29 mouse cellular contexts compared by ENCODE assay signal in the genomic region with DNA sequence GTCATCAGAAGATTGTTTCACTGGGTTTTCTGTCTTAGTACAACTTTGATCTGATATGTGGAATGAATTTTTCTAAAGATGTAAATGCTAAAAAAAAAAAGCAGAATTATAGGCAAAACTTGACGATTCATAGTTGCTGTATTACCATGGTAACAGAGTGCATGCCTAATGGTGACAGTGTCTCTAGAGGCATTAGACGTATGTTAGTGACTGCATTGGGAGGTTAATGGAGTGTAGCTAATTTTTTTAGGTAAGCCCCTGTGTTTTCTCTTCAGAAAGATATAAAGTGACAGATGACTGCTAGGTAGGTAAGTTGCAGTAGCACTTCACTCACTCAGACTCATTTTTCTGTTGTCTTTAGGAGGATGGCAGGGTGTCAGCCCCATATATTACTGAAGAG. TPM values are rescaled to one million over a fixed set of nuclear protein-coding genes. Genes with fewer than 3 reads are reported as not detected.
DNase-seq lines count a peak whose midpoint lies in the region; ATAC-seq and TF ChIP-seq lines count a peak whose summit lies in the region.
"Had no signal": no experiment of that assay in that cellular context is flagged by ENCODE, and none has a peak within 500 bp of the region (broad histone marks: within the 10 kb centered on the region; RNA-seq: fewer than 3 reads in every experiment).

No protein-coding gene starts in this region.

- no peak overlapping the region for H3K27ac ChIP-seq in forebrain, embryonic 13.5 days
- H3K27ac ChIP-seq in forebrain, embryonic 11.5 days (ENCODE audit: low read depth, low read length) = no peak overlapping the region
- 0 out of 2 replicates have a peak overlapping the region, but pooled peaks have one; percentile 15 for H3K27ac ChIP-seq in left cerebral cortex, adult 2 months
- no peak overlapping the region for H3K27ac ChIP-seq in forebrain, embryonic 16.5 days (ENCODE audit: low read length)
- H3K27ac ChIP-seq: embryonic facial prominence, embryonic 10.5 days; embryonic facial prominence, embryonic 13.5 days; gastrocnemius, adult 2 months; heart, embryonic 15.5 days; hindbrain, embryonic 10.5 days; hindbrain, embryonic 13.5 days; intestine, embryonic 15.5 days had no signal

- DNase-seq in forebrain, embryonic 11.5 days (ENCODE audit: low spot score) = no peak
- DNase-seq in left cerebral cortex, adult 2 months (ENCODE audit: extremely low spot score in 1 of 2, low spot score in 2 of 2) = no peak
- no peak for DNase-seq in left cerebral cortex, adult 8-10 months (ENCODE audit: low spot score in 2 of 2)
- no peak for DNase-seq in gastrocnemius, postnatal 36 days
- DNase-seq: adrenal gland, postnatal 10 days; adrenal gland, postnatal 36 days; cerebellum, adult 11 months; cerebellum, adult 8-10 months; cerebellum, postnatal 10 days; cerebellum, postnatal 36 days; embryo, embryonic 11 days; gastrocnemius, adult 2 months; gastrocnemius, postnatal 14 days; heart, adult 18-20 months; heart, postnatal 10 days; heart, postnatal 36 days; kidney, adult 11 months had no signal

- intact Hi-C loops in left cerebral cortex, adult 2 months (cut with DNase I) = no loop called here
- intact Hi-C loops in gastrocnemius, postnatal 36 days (cut with DNase I) = no loop called here

- H3K9ac ChIP-seq in forebrain, embryonic 13.5 days = no peak overlapping the region
- H3K9ac ChIP-seq in forebrain, embryonic 11.5 days (ENCODE audit: low read length) = no peak overlapping the region
- no peak overlapping the region for H3K9ac ChIP-seq in forebrain, embryonic 16.5 days (replicated peaks; ENCODE audit: low read depth, low read length)
- H3K9ac ChIP-seq: embryonic facial prominence, embryonic 13.5 days; heart, embryonic 12.5 days; heart, embryonic 15.5 days; hindbrain, embryonic 13.5 days; intestine, embryonic 15.5 days had no signal

- H3K36me3 ChIP-seq in forebrain, embryonic 13.5 days (ENCODE audit: poor library complexity, severe bottlenecking) = peaks cover 74% of the 10 kb centered on the region
- peaks cover 7% of the 10 kb centered on the region; the same call in 1 of the 2 replicates for H3K36me3 ChIP-seq in forebrain, embryonic 11.5 days (ENCODE audit: control insufficient read depth, insufficient read depth, low read length)
- H3K36me3 ChIP-seq in forebrain, embryonic 16.5 days (ENCODE audit: control insufficient read depth, insufficient read depth) = peaks cover 21% of the 10 kb centered on the region; the same call in 1 of the 2 replicates

- no peaks in the 10 kb centered on the region for H3K27me3 ChIP-seq in forebrain, embryonic 13.5 days
- H3K27me3 ChIP-seq in forebrain, embryonic 11.5 days (ENCODE audit: control insufficient read depth, insufficient read depth, low read length) = no peaks in the 10 kb centered on the region
- H3K27me3 ChIP-seq in forebrain, embryonic 16.5 days (replicated peaks; ENCODE audit: control insufficient read depth, insufficient read depth, low read length) = no peaks in the 10 kb centered on the region
- H3K27me3 ChIP-seq: embryonic facial prominence, embryonic 13.5 days; heart, embryonic 12.5 days; heart, embryonic 15.5 days; hindbrain, embryonic 13.5 days; intestine, embryonic 15.5 days; Patski had no signal

- no peak overlapping the region for H3K4me2 ChIP-seq in forebrain, embryonic 13.5 days
- H3K4me2 ChIP-seq in forebrain, embryonic 11.5 days (ENCODE audit: low read depth, low read length, severe bottlenecking) = no peak overlapping the region
- no peak overlapping the region for H3K4me2 ChIP-seq in forebrain, embryonic 16.5 days (ENCODE audit: low read length)
- H3K4me2 ChIP-seq: embryonic facial prominence, embryonic 13.5 days; heart, embryonic 12.5 days; heart, embryonic 15.5 days; hindbrain, embryonic 13.5 days; intestine, embryonic 15.5 days had no signal

- no peak for TF ChIP-seq CTCF in left cerebral cortex, adult 2 months (IDR thresholded peaks at IDR 0.05)

- WGBS in forebrain, embryonic 13.5 days = 79% methylated on average over 2 of the region's 2 CpGs
- 93% methylated on average over 2 of the region's 2 CpGs for WGBS in forebrain, embryonic 11.5 days
- 68% methylated on average over 2 of the region's 2 CpGs for WGBS in forebrain, embryonic 16.5 days

- H3K4me3 ChIP-seq in forebrain, embryonic 13.5 days = no peak overlapping the region
- H3K4me3 ChIP-seq in forebrain, embryonic 11.5 days (ENCODE audit: low read depth, low read length) = no peak overlapping the region
- no peak overlapping the region for H3K4me3 ChIP-seq in left cerebral cortex, adult 2 months
- H3K4me3 ChIP-seq in forebrain, embryonic 16.5 days (replicated peaks; ENCODE audit: low read length) = no peak overlapping the region
- H3K4me3 ChIP-seq: embryonic facial prominence, embryonic 10.5 days; embryonic facial prominence, embryonic 13.5 days; erythroblast, embryonic 14.5 days; gastrocnemius, adult 2 months; heart, embryonic 12.5 days; heart, embryonic 15.5 days; hindbrain, embryonic 10.5 days; hindbrain, embryonic 13.5 days; intestine, embryonic 15.5 days had no signal

- no peaks in the 10 kb centered on the region for H3K9me3 ChIP-seq in forebrain, embryonic 13.5 days (replicated peaks)
- no peaks in the 10 kb centered on the region for H3K9me3 ChIP-seq in forebrain, embryonic 11.5 days (ENCODE audit: control insufficient read depth, low read length)
- H3K9me3 ChIP-seq in forebrain, embryonic 16.5 days (ENCODE audit: control insufficient read depth, low read length) = no peaks in the 10 kb centered on the region
- H3K9me3 ChIP-seq: embryonic facial prominence, embryonic 10.5 days; embryonic facial prominence, embryonic 13.5 days; heart, embryonic 12.5 days; heart, embryonic 15.5 days; hindbrain, embryonic 10.5 days; hindbrain, embryonic 13.5 days; intestine, embryonic 15.5 days had no signal

- ATAC-seq in forebrain, embryonic 13.5 days = 0 out of 2 replicates have a peak, but pooled peaks have one; percentile 50
- ATAC-seq in forebrain, embryonic 11.5 days (replicated peaks; ENCODE audit: low FRiP score) = no peak
- peak; percentile 84 for ATAC-seq in forebrain, embryonic 16.5 days
- ATAC-seq: hindbrain, embryonic 16.5 days; intestine, embryonic 15.5 days; Patski had no signal

- H3K4me1 ChIP-seq in forebrain, embryonic 13.5 days = no peaks in the 10 kb centered on the region
- no peaks in the 10 kb centered on the region for H3K4me1 ChIP-seq in forebrain, embryonic 11.5 days (replicated peaks; ENCODE audit: control insufficient read depth, insufficient read depth, low read length)
- H3K4me1 ChIP-seq in forebrain, embryonic 16.5 days (replicated peaks; ENCODE audit: control insufficient read depth, insufficient read depth, low read length) = no peaks in the 10 kb centered on the region
- H3K4me1 ChIP-seq: embryonic facial prominence, embryonic 10.5 days; embryonic facial prominence, embryonic 13.5 days; heart, embryonic 12.5 days; heart, embryonic 15.5 days; hindbrain, embryonic 10.5 days; hindbrain, embryonic 13.5 days; intestine, embryonic 15.5 days had no signal

RNA-seq across cellular contexts. Expression of a gene that starts 37.5 kb away (rescaled TPM):
- polyA plus RNA-seq in forebrain, embryonic 13.5 days (2015; fragmentation: Nextera tagmentation; extraction: Ambion mirVana) = 18.5 and 18.7 TPM in 2 replicates
- 39.9 and 42.1 TPM in 2 replicates for polyA plus RNA-seq in forebrain, embryonic 11.5 days (2014; fragmentation: Nextera tagmentation; extraction: Ambion mirVana)
- 10 to 100 TPM; 67.8 to 72.8 TPM for total RNA-seq in left cerebral cortex, adult 2 months (2021)
- total RNA-seq in left cerebral cortex, adult 8-10 months (2022) = 10 to 100 TPM; 62.9 to 69.4 (median 65.8) TPM
- polyA plus RNA-seq in forebrain, embryonic 16.5 days (2015; fragmentation: Nextera tagmentation; extraction: Ambion mirVana) = 31.6 and 32.8 TPM in 2 replicates
- 10 to 100 TPM; 34.7 to 34.9 TPM for total RNA-seq in gastrocnemius, postnatal 36 days (2021)
